Mouse (Mus musculus) bone marrow macrophage, adult 2 months (primary cell): ENCODE results near the gene 1500009C09Rik. TPM values are rescaled to one million over a fixed set of nuclear protein-coding genes. Genes with fewer than 3 reads are reported as not detected.

ENCODE experiments used
- H3K27ac ChIP-seq: 2 replicates; pipeline ENCODE4 v1.5.1; 2012; ENCODE audit warnings: low read depth, low read length; ENCODE audit not compliant: insufficient read depth
- H3K4me1 ChIP-seq: 2 replicates; pipeline ENCODE4 v1.6.1; 2012; ENCODE audit warnings: low read length; ENCODE audit not compliant: control insufficient read depth, insufficient read depth
- H3K4me3 ChIP-seq: 2 replicates; pipeline ENCODE4 v1.5.1; 2012; ENCODE audit warnings: mild to moderate bottlenecking, low read length, moderate library complexity; ENCODE audit not compliant: insufficient read depth
- CTCF ChIP-seq: IDR thresholded peaks from 2 replicates; pipeline ENCODE4 v1.5.1; 2012; ENCODE audit warnings: low read depth, mild to moderate bottlenecking, low read length, moderate library complexity
- POLR2A ChIP-seq: IDR thresholded peaks from 2 replicates; pipeline ENCODE4 v1.6.1; 2012; ENCODE audit warnings: mild to moderate bottlenecking, low read depth, low read length, borderline replicate concordance
- polyA plus RNA-seq: library from polyadenylated mRNA; stranded (reverse); fragments of >200 nt; gene quantifications from 2 replicates; pipeline ENCODE4 v1.2.4, GENCODE M21; 2012; ENCODE audit not compliant: missing spikeins, insufficient read depth, insufficient read length

Gene 1500009C09Rik
- polyA plus RNA-seq, 1 experiment = not detected

- H3K4me1 ChIP-seq = no peaks in the 10 kb centered on the region
- H3K27ac ChIP-seq = no peak overlapping the region
- TF ChIP-seq CTCF (no peak), POLR2A (no peak)
- peak overlapping the region; percentile 65 for H3K4me3 ChIP-seq
Measured at GRCm38 (mm10) chr15:82274927-82275901, 23.0 kb downstream of the 1500009C09Rik start.

- TF ChIP-seq POLR2A = no peak
- no peak for TF ChIP-seq CTCF
- no peaks in the 10 kb centered on the region for H3K4me1 ChIP-seq
- no peak overlapping the region for H3K4me3 ChIP-seq
- no peak overlapping the region for H3K27ac ChIP-seq
Measured at GRCm38 (mm10) chr15:82277591-82277990, 25.4 kb downstream of the 1500009C09Rik start.

GRCm38 (mm10) chr15:82280638-82281037, 28.4 kb downstream of the 1500009C09Rik start:
- H3K4me3 ChIP-seq = no peak overlapping the region
- no peak overlapping the region for H3K27ac ChIP-seq
- no peak for TF ChIP-seq CTCF
- no peak for TF ChIP-seq POLR2A
- H3K4me1 ChIP-seq = no peaks in the 10 kb centered on the region

DNA sequence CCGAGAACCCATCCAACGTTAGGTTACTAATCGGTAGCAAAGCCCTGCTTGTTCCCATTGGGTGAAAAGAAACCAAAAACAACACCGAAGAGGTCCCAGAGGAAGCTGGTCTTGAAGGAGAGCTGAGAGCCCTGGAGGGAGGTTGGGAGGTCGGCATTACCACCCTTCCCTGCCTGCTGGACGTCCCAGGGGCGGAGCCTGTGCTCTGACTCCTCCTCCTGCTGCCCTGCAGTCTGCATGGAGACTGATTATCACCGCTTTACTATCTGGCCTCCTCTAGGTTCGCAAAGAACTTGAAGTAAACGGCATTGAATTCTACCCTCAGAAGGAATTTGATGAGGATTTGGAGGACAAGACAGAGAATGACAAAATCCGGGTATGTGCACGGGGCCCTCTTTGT, 34.0 kb downstream of the 1500009C09Rik start:
- Histone ChIP-seq H3K27ac (no peak overlapping the region), H3K4me1 (no peaks in the 10 kb centered on the region), H3K4me3 (no peak overlapping the region)
- TF ChIP-seq POLR2A (no peak), CTCF (no peak)

DNA sequence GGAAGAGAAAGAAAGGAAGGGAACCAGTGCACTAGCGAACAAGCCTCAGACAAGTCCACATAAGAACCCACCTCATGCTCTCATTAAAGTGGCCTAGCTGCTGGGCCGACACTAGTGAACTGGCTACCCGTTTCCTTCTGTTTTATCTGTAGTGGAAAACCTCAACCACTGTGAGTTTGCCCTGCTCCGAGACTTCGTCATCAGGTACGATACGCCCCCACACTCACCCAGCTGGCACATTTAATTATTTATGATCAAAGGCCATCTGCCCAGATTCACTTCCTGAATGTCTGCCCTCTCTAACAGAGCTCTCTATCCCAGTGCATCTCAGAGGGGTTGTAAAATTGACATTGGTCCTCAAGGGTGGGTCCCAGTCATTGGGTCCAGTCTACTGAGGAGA, 38.1 kb downstream of the 1500009C09Rik start:
- Histone ChIP-seq H3K4me3 (no peak overlapping the region), H3K27ac (no peak overlapping the region), H3K4me1 (no peaks in the 10 kb centered on the region)
- TF ChIP-seq POLR2A = no peak
- TF ChIP-seq CTCF = no peak

DNA sequence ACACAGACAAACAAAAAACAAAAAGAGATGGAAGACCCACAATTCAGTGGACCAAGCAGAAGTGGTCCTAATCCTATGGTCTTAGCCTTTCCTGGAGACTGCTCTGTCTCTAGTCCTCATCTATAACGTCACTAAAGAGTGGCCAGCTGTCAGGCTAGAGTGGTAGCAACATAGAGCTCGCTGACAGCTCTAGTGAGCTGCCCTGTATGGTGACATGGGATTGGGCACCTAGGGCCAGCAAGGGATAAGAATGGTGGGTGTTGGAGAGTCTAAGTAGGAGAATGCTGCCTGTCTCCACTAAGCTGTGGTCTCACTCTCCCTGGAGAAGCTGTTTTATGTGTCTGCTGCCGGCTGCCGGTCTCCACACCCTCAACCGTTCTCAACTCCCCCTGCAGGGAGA, 40.7 kb downstream of the 1500009C09Rik start:
- no peak overlapping the region for H3K27ac ChIP-seq
- no peak overlapping the region for H3K4me3 ChIP-seq
- H3K4me1 ChIP-seq = no peaks in the 10 kb centered on the region
- no peak for TF ChIP-seq CTCF
- no peak for TF ChIP-seq POLR2A

DNA sequence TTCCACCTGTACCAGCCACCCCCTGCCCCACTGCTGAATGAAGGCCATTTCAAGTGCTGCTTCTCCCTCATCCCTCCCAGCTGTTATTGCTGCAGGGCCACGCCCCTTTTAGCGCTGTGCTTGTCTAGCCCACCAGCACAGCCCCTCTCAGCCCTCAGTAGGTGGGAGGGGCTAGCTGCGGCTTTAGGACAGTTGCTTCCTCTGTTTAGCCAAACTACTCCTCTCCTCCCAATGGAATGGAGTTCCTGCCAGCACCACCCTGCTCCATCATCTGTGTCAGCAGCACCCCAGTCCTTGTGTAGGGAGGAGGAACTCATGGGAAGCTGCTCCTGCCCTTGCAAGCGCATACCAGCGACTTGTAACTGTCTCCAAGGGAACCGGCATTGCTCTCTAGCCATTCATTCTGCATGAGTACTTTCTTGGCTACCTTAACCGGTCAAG, 41.1 kb downstream of the 1500009C09Rik start:
- Histone ChIP-seq H3K4me1 (no peaks in the 10 kb centered on the region), H3K4me3 (no peak overlapping the region), H3K27ac (no peak overlapping the region)
- TF ChIP-seq CTCF (no peak), POLR2A (no peak)

- no peak overlapping the region for H3K4me3 ChIP-seq
- no peaks in the 10 kb centered on the region for H3K4me1 ChIP-seq
- H3K27ac ChIP-seq = no peak overlapping the region
- no peak for TF ChIP-seq CTCF
- TF ChIP-seq POLR2A = no peak
Measured at GRCm38 (mm10) chr15:82294059-82294458, 41.9 kb downstream of the 1500009C09Rik start.

DNA sequence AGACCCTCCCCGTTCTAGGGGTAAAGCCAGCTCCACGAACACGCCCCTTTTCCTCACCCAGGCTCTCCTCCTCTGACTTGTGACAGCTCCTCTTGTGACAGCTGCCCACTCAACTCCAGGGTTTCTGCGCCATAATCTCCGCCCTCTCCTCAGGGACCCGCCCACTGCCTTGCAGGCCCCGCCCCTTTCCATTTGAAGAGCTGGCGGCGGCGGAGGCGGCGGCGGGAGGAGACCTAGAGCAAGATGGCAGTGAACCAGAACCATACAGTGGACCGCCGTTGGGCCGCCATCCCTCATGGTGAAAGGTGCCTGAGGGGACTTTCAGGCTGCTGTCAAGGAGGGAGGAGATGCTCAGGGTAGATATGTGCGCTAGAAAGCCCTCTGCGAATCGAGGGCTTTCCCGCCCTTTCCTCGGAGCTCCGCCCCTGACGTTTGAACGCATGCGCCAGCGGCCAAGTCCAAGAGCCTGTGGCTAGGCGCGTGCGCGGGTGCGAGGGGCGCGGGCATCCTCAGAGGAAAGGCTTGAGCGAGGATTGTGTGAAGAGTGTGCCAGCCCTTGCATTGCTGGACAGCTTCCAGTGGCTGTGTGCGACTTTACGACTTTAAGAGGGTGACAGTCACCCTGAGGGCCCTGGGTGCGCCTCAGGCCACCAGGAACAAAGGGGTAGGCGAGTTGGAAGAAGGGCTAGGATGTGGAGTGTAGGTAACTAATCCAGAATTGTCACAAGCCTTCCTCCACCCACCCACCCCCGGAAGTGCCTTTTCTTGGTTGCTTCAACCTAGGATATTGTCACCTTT, 46.8 kb downstream of the 1500009C09Rik start, which contains the start of gene Wbp2nl:
TSS of gene Wbp2nl (plus strand) at position 191 of the 798 bp plus-strand sequence.
- no peak within 1 kb of the TSS for H3K27ac ChIP-seq
- no peak within 1 kb of the TSS for H3K4me3 ChIP-seq
- no peak for TF ChIP-seq CTCF
- TF ChIP-seq POLR2A = no peak
- H3K4me1 ChIP-seq = no peaks in the 10 kb centered on the region
